Mouse (Mus musculus) lung, postnatal 0 days (tissue): ENCODE measurements around the gene Iqgap3.

Experiments
- CTCF ChIP-seq: IDR thresholded peaks from 2 replicates; pipeline ENCODE4 v1.5.1; 2016; ENCODE audit warnings: antibody characterized with exemption, mild to moderate bottlenecking
- EP300 ChIP-seq: IDR thresholded peaks from 2 replicates; pipeline ENCODE4 v1.6.1; 2016; ENCODE audit warnings: antibody characterized with exemption, mild to moderate bottlenecking, control low read depth

GRCm38 (mm10) chr3:88114396-88114795, 32.6 kb downstream of the Iqgap3 start:
- TF ChIP-seq CTCF (no peak), EP300 (no peak)
